Mouse (Mus musculus) intestine, embryonic 16.5 days (tissue): ENCODE data around the gene Atxn7l2. TPM values are rescaled to one million over a fixed set of nuclear protein-coding genes. Genes with fewer than 3 reads are reported as not detected.
A peak's percentile ranks its signal among the peaks of the same experiment; 100 is the strongest.

Experiments
- ATAC-seq: fragments of 200-750 bp; cut with Nextera tagmentation; 2 replicates; pipeline ENCODE4 v1.8.0; 2017; ENCODE audit warnings: moderate TSS enrichment, moderate library complexity
- H3K27ac ChIP-seq: fragments of 300-500 bp; sonication (generic); 2 replicates; pipeline ENCODE4 v1.5.1; 2014; ENCODE audit warnings: mild to moderate bottlenecking, low read length
- H3K27me3 ChIP-seq: fragments of 300-500 bp; sonication (generic); replicated peaks from 2 replicates; pipeline ENCODE4 v1.6.1; 2014; ENCODE audit warnings: low read length, control low read depth, mixed read lengths; ENCODE audit not compliant: control insufficient read depth, insufficient read depth
- H3K36me3 ChIP-seq: fragments of 300-500 bp; sonication (generic); 2 replicates; pipeline ENCODE4 v1.6.1; 2014; ENCODE audit warnings: low read length, control low read depth; ENCODE audit not compliant: control insufficient read depth, insufficient read depth
- H3K4me1 ChIP-seq: fragments of 300-500 bp; sonication (generic); 2 replicates; pipeline ENCODE4 v1.6.1; 2014; ENCODE audit warnings: low read length, control low read depth, mixed read lengths; ENCODE audit not compliant: control insufficient read depth, insufficient read depth
- H3K4me2 ChIP-seq: fragments of 300-500 bp; sonication (generic); 2 replicates; pipeline ENCODE4 v1.6.1; 2014; ENCODE audit warnings: low read depth, low read length, control low read depth
- H3K4me3 ChIP-seq: fragments of 300-500 bp; sonication (generic); 2 replicates; pipeline ENCODE4 v1.5.1; 2014; ENCODE audit warnings: mild to moderate bottlenecking, low read length
- H3K9ac ChIP-seq: fragments of 300-500 bp; sonication (generic); 2 replicates; pipeline ENCODE4 v1.6.1; 2014; ENCODE audit warnings: low read depth, low read length
- H3K9me3 ChIP-seq: fragments of 300-500 bp; sonication (generic); 2 replicates; pipeline ENCODE4 v1.6.1; 2016; ENCODE audit warnings: low read length, control low read depth; ENCODE audit not compliant: control insufficient read depth
- WGBS: fragments of 180-500 bp; shearing (Covaris S2); extraction: QIAGEN DNeasy Blood & Tissue Kit; methylation state at CpG from one replicate; pipeline ENCODE4 v1.1.7; 2014; 5-methylcytosine and 5-hydroxymethylcytosine counted together
- polyA plus RNA-seq: library from polyadenylated mRNA; unstranded; fragments of >200 nt; fragmentation: Nextera tagmentation; extraction: Ambion mirVana; gene quantifications from 2 replicates; pipeline ENCODE4 v1.2.1, GENCODE M21; 2015

Atxn7l2 gene
- polyA plus RNA-seq, 1 experiment from 2014 or later = 10.5 TPM

DNA sequence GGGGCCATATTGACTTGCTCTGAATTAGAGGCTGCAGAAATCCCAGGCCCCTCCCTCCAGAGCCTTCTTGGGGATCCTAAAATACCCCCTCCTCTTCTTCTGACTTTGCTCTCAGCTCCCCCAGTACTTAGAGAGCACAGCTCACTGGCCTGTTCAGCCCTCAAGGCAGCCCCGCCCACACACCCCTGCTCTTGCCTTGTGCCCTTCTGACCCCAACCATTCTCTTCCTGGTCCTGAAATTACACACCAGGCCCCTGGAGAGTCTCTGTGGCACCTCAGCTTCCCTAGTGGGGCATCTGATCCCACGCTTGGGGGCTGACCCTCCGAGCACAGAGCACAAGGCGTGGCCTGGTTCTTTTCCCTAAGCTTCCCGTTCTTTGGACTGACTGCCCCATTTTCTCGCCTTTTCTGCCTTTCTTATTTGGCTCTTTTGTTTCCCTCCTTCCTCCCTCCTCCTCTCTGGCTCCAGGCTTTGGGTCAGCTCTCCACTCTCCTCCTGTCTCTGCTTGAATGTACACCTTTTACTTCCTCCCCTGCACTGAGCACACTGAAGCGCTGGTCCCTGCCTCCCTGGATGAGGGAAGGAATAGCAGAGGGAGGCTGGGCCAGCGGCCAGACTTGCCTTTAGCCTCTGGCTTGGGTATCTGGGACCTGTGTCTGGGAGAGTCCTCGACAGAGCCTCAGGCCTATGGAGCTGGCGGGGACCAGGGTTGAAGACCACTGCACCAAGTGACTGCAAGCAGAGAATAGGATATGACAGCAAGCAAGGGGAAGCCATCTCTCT lies 45.0 kb downstream of the Atxn7l2 start:
- Histone ChIP-seq H3K27me3 (no peaks in the 10 kb centered on the region), H3K4me3 (no peak overlapping the region), H3K4me2 (no peak overlapping the region), H3K27ac (no peak overlapping the region), H3K36me3 (no peaks in the 10 kb centered on the region), H3K4me1 (peaks cover 16% of the 10 kb centered on the region), H3K9me3 (no peaks in the 10 kb centered on the region), H3K9ac (0 out of 2 replicates have a peak overlapping the region, but pooled peaks have one; percentile 21)
- peak; percentile 49 for ATAC-seq
- WGBS = 46% methylated on average over 10 of the region's 10 CpGs

DNA sequence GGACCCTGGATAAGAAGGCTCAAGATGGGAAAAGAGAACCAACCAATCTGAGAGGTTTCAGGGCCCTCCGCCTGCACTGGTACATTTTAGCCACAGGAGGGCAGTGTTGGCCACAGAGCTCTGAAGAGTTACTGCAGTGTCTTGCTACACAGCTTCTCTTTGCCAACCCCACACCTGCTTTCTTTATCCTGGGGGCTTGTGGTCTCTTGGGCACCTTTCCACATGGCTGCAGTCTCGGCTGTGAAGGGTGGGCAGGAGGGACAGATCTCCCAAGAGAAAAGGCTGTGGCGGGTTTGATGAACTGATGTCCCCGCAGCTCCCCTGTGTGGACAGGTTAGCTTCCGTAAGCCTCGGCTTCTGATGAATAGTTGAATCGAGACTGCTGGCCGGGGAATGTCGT lies 45.9 kb downstream of the Atxn7l2 start:
- Histone ChIP-seq H3K4me1 (peaks cover 16% of the 10 kb centered on the region), H3K4me3 (peak overlapping the region; percentile 21; the same call in 1 of the 2 replicates), H3K27me3 (0 out of 2 replicates have a peak, but pooled peaks cover 2% of the 10 kb centered on the region), H3K36me3 (no peaks in the 10 kb centered on the region), H3K9ac (no peak overlapping the region), H3K27ac (no peak overlapping the region), H3K9me3 (no peaks in the 10 kb centered on the region), H3K4me2 (peak overlapping the region; percentile 38)
- WGBS = 17% methylated on average over 9 of the region's 9 CpGs
- ATAC-seq = peak; percentile 55

DNA sequence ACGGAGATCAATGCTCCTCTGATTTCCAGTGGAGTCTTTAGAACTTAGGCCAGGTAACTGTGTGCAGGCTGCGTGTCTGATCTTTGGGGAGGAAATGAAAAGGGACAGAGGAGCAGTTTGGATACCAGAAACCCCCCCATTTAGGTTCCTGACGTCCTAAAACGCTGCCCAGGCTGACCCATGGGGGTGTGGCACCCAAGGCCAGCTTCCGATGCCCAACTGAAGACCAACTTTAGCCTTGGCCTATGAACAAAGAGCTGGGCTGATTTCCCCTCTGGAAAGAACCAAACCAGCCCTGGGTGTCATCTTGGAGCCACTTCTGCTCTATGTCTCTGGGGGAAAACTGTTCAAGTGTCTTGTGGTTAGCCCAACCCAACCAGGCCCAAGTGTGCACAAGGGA lies 46.6 kb downstream of the Atxn7l2 start:
- Histone ChIP-seq H3K9ac (no peak overlapping the region), H3K27me3 (0 out of 2 replicates have a peak, but pooled peaks cover 2% of the 10 kb centered on the region), H3K9me3 (no peaks in the 10 kb centered on the region), H3K36me3 (no peaks in the 10 kb centered on the region), H3K4me3 (no peak overlapping the region), H3K4me1 (peaks cover 16% of the 10 kb centered on the region), H3K27ac (no peak overlapping the region), H3K4me2 (no peak overlapping the region)
- no peak for ATAC-seq
- WGBS = 71% methylated on average over 5 of the region's 5 CpGs

DNA sequence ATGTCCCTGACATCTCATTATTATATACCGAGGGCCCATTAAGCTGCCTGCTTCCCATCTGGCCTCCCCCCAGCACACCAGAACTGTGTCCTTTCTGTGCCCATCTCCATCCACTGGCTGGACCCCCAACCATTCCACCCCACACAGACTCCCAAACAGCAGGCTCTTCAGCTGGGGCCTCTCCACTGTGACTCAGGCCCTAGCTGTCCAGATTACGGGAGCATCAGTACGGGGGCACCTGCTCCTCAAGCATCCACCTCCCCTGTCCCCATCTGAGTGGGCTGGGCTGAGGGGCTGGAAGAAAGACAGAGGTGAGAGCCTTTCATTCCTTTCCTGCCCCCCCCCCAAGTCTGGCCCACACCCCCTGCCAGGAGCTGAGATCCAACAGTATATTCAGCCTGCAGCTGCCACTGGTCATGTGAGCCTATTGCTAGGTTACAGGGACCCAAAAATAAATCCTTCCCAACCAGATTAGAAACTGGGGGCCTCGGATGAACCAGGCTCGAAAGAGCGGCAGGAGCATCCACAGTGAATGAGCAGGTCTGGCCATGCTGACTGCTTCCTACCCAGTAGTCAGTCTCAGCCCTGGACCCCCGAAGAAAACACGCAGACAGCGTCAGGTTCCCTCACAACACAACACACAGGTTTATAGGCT lies 52.2 kb downstream of the Atxn7l2 start:
- Histone ChIP-seq H3K27me3 (0 out of 2 replicates have a peak, but pooled peaks cover 2% of the 10 kb centered on the region), H3K4me1 (no peaks in the 10 kb centered on the region), H3K36me3 (no peaks in the 10 kb centered on the region), H3K4me2 (no peak overlapping the region), H3K9me3 (no peaks in the 10 kb centered on the region), H3K4me3 (no peak overlapping the region), H3K9ac (0 out of 2 replicates have a peak overlapping the region, but pooled peaks have one; percentile 7), H3K27ac (no peak overlapping the region)
- 63% methylated on average over 9 of the region's 9 CpGs for WGBS
- ATAC-seq = no peak

DNA sequence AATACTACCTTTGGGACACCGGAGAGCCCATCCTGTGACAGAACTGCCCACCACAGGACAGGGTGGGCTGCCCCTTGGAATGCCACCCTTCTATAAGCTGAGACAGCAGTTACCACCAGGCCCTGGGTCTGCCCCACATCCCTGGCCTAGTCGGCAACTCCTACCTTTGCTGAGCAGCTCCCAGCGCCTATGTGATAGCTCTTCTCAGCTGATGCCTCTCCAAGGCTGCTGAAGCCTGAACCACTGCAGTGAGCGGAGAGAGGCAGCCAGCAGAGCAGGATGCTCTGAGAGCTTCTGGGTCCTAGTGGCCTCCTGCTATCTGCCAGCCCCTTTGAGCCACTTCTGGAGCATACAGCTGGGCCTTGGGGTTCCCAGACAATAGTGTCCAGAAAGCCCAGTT lies 56.1 kb downstream of the Atxn7l2 start, which contains the start of gene Gpr61:
TSS of gene Gpr61 (minus strand) at position 227 of the 400 bp plus-strand sequence.
- no peaks in the 10 kb centered on the region for H3K27me3 ChIP-seq
- H3K36me3 ChIP-seq = no peaks in the 10 kb centered on the region
- H3K4me1 ChIP-seq = no peaks in the 10 kb centered on the region
- no peak within 1 kb of the TSS for H3K4me3 ChIP-seq
- no peaks in the 10 kb centered on the region for H3K9me3 ChIP-seq
- WGBS = 41% methylated on average over 4 of the region's 4 CpGs
- ATAC-seq = no peak; the same call in 1 of the 2 replicates
- H3K4me2 ChIP-seq = no peak within 1 kb of the TSS
- no peak within 1 kb of the TSS for H3K27ac ChIP-seq
- no peak within 1 kb of the TSS for H3K9ac ChIP-seq

DNA sequence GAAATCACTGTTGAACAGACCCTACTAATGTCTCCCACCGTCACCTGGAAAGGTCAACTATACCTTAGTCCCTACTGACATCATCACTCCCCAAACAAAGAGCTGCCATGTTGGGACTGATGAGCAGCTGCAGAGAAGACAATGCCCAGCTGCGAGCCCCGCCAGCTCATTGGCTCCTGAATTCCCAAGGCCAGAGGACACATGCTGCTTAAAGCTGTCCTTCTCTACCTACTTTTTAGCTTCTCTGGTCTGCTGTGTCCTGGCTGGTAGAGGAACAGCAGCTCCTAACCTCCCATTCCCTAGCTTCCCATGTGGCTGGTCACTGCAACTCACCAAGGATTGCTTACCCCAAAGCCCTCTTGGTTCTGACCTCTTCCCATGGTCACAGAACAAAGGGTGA lies 58.4 kb downstream of the Atxn7l2 start:
- Histone ChIP-seq H3K27ac (no peak overlapping the region), H3K4me1 (no peaks in the 10 kb centered on the region), H3K36me3 (no peaks in the 10 kb centered on the region), H3K9me3 (no peaks in the 10 kb centered on the region), H3K9ac (no peak overlapping the region), H3K27me3 (no peaks in the 10 kb centered on the region), H3K4me2 (no peak overlapping the region), H3K4me3 (no peak overlapping the region)
- 92% methylated on average over 3 of the region's 3 CpGs for WGBS
- no peak for ATAC-seq

Other genes starting within 250 kb of the Atxn7l2 start
- 160 and 183 TPM in 2 replicates for gene Gstm3, start 241.7 kb downstream of the Atxn7l2 start, polyA plus RNA-seq
- 207 and 212 TPM in 2 replicates for gene Gstm2, start 224.5 kb downstream of the Atxn7l2 start, polyA plus RNA-seq
- gene Gstm1, start 193.0 kb downstream of the Atxn7l2 start, polyA plus RNA-seq = 327 and 376 TPM in 2 replicates
- gene Gstm4, start 166.0 kb downstream of the Atxn7l2 start, polyA plus RNA-seq = 47.9 and 49.2 TPM in 2 replicates
- 46.9 and 48.9 TPM in 2 replicates for gene Ampd2, start 124.3 kb downstream of the Atxn7l2 start, polyA plus RNA-seq
- 1.9 and 2.7 TPM in 2 replicates for gene Gnat2, start 118.1 kb downstream of the Atxn7l2 start, polyA plus RNA-seq
- 168 and 170 TPM in 2 replicates for gene Gnai3, start 64.8 kb downstream of the Atxn7l2 start, polyA plus RNA-seq
- 0.11 and 0.13 TPM in 2 replicates for gene Gpr61, start 56.1 kb downstream of the Atxn7l2 start, polyA plus RNA-seq
- 2.2 and 2.5 TPM in 2 replicates for gene Amigo1, start 24.6 kb downstream of the Atxn7l2 start, polyA plus RNA-seq
- gene Cyb561d1, start 9.7 kb downstream of the Atxn7l2 start, polyA plus RNA-seq = 4.2 and 4.7 TPM in 2 replicates
- gene Sypl2, start 15.7 kb upstream of the Atxn7l2 start, polyA plus RNA-seq = 0.24 and 0.28 TPM in 2 replicates
- gene Psma5, start 46.0 kb upstream of the Atxn7l2 start, polyA plus RNA-seq = 249 and 278 TPM in 2 replicates
- gene Sort1, start 73.1 kb upstream of the Atxn7l2 start, polyA plus RNA-seq = 3.7 and 4.3 TPM in 2 replicates
- not detected in 2 replicates for gene Mybphl, start 154.0 kb upstream of the Atxn7l2 start, polyA plus RNA-seq
- gene Psrc1, start 172.9 kb upstream of the Atxn7l2 start, polyA plus RNA-seq = 22.1 and 26.1 TPM in 2 replicates
- 2.6 and 3.0 TPM in 2 replicates for gene Celsr2, start 204.6 kb upstream of the Atxn7l2 start, polyA plus RNA-seq
- gene Sars, start 234.3 kb upstream of the Atxn7l2 start, polyA plus RNA-seq = 166 and 168 TPM in 2 replicates